Mouse (Mus musculus): ENCODE results near the gene Bicc1.

GRCm38 (mm10) chr10:70877631-70878030 lies 281.9 kb downstream of the Bicc1 start:
- TF ChIP-seq CTCF (IDR thresholded peaks at IDR 0.05; ENCODE audit: control insufficient read depth, insufficient read depth, insufficient replicate concordance, low read depth, low read length) (no peak), POLR2A (IDR thresholded peaks at IDR 0.05; ENCODE audit: control insufficient read depth, low read depth, low read length) (no peak)
